24 mouse cellular contexts compared by ENCODE assay signal in the genomic region with DNA sequence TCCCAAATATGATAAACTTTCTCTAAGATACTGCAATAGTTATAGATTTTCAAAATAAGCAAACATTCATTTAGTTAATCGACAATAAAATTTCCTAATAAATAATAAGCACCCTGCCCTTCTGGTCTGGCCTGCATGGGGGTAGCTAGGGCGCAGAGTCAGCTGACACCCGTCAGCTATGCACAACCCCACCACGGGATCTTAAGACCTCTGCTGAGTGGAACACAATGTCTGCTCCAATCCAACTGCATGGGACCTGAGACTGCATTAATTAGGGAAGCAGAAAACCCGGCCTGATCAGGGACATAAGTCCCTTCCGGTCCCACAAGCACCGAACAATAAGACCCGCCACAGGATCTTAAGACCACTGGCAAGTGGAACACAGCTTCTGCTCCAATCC.
DNase-seq lines count a peak whose midpoint lies in the region; ATAC-seq lines count a peak whose summit lies in the region.
"Had no signal": no experiment of that assay in that cellular context is flagged by ENCODE, and none has a peak within 500 bp of the region (broad histone marks: within the 10 kb centered on the region; RNA-seq: fewer than 3 reads in every experiment).

No protein-coding gene starts in this region.

- no peak overlapping the region for H3K4me3 ChIP-seq in forebrain, embryonic 11.5 days (ENCODE audit: low read depth, low read length)
- H3K4me3 ChIP-seq in forebrain, embryonic 15.5 days, result no peak overlapping the region
- no peak overlapping the region for H3K4me3 ChIP-seq in midbrain, embryonic 11.5 days (ENCODE audit: low read depth, low read length)
- H3K4me3 ChIP-seq in midbrain, embryonic 10.5 days, result no peak overlapping the region
- H3K4me3 ChIP-seq: embryonic facial prominence, embryonic 10.5 days; embryonic facial prominence, embryonic 12.5 days; forebrain, embryonic 12.5 days had no signal

- H3K27me3 ChIP-seq in forebrain, embryonic 11.5 days (ENCODE audit: control insufficient read depth, insufficient read depth, low read length), result no peaks in the 10 kb centered on the region
- no peaks in the 10 kb centered on the region for H3K27me3 ChIP-seq in forebrain, embryonic 15.5 days
- no peaks in the 10 kb centered on the region for H3K27me3 ChIP-seq in midbrain, embryonic 11.5 days (ENCODE audit: control insufficient read depth, insufficient read depth, low read length)
- H3K27me3 ChIP-seq in midbrain, embryonic 10.5 days (ENCODE audit: low read depth, poor library complexity, severe bottlenecking), result no peaks in the 10 kb centered on the region
- H3K27me3 ChIP-seq: CH12.LX; embryonic facial prominence, embryonic 12.5 days; forebrain, embryonic 12.5 days; Patski had no signal

- no peak for DNase-seq in forebrain, embryonic 11.5 days (ENCODE audit: low spot score)
- DNase-seq in midbrain, embryonic 11.5 days (ENCODE audit: low spot score, missing footprints), result peak; percentile 54
- DNase-seq in midbrain, embryonic 10.5 days (ENCODE audit: low spot score), result no peak
- DNase-seq in retina, postnatal 1 day, result peak; percentile 4
- no peak for DNase-seq in kidney, adult 8-10 months
- DNase-seq: adrenal gland, adult 2 months; adrenal gland, postnatal 10 days; adrenal gland, postnatal 25 days; B cell, adult 2 months; cerebellum, adult 11 months; cerebellum, adult 18-20 months; cerebellum, adult 8-10 months; cerebellum, adult 9-11 months; cerebellum, postnatal 25 days; forebrain, postnatal 0 days had no signal

- no peaks in the 10 kb centered on the region for H3K4me1 ChIP-seq in forebrain, embryonic 11.5 days (replicated peaks; ENCODE audit: control insufficient read depth, insufficient read depth, low read length)
- no peaks in the 10 kb centered on the region for H3K4me1 ChIP-seq in forebrain, embryonic 15.5 days
- H3K4me1 ChIP-seq in midbrain, embryonic 11.5 days (ENCODE audit: control insufficient read depth, insufficient read depth, low read length), result no peaks in the 10 kb centered on the region
- no peaks in the 10 kb centered on the region for H3K4me1 ChIP-seq in midbrain, embryonic 10.5 days
- H3K4me1 ChIP-seq: embryonic facial prominence, embryonic 10.5 days; embryonic facial prominence, embryonic 12.5 days; forebrain, embryonic 12.5 days had no signal

- H3K9ac ChIP-seq in forebrain, embryonic 11.5 days (ENCODE audit: low read length), result no peak overlapping the region
- no peak overlapping the region for H3K9ac ChIP-seq in forebrain, embryonic 15.5 days (replicated peaks)
- no peak overlapping the region for H3K9ac ChIP-seq in midbrain, embryonic 11.5 days (ENCODE audit: low read length)
- H3K9ac ChIP-seq: embryonic facial prominence, embryonic 12.5 days; forebrain, embryonic 12.5 days; forebrain, postnatal 0 days had no signal

- no peak overlapping the region for H3K27ac ChIP-seq in forebrain, embryonic 11.5 days (ENCODE audit: low read depth, low read length)
- H3K27ac ChIP-seq in forebrain, embryonic 15.5 days (replicated peaks), result no peak overlapping the region
- H3K27ac ChIP-seq in midbrain, embryonic 11.5 days (ENCODE audit: low read depth, low read length), result no peak overlapping the region
- H3K27ac ChIP-seq in midbrain, embryonic 10.5 days (replicated peaks), result no peak overlapping the region
- H3K27ac ChIP-seq: embryonic facial prominence, embryonic 10.5 days; embryonic facial prominence, embryonic 12.5 days; forebrain, embryonic 12.5 days had no signal

- 69% methylated on average over 8 of the region's 8 CpGs for WGBS in forebrain, embryonic 11.5 days
- 54% methylated on average over 8 of the region's 8 CpGs for WGBS in forebrain, embryonic 15.5 days
- WGBS in midbrain, embryonic 11.5 days, result 74% methylated on average over 8 of the region's 8 CpGs
- 79% methylated on average over 8 of the region's 8 CpGs for WGBS in midbrain, embryonic 10.5 days

- H3K36me3 ChIP-seq in forebrain, embryonic 11.5 days (ENCODE audit: control insufficient read depth, insufficient read depth, low read length), result no peaks in the 10 kb centered on the region
- H3K36me3 ChIP-seq in forebrain, embryonic 15.5 days, result no peaks in the 10 kb centered on the region
- H3K36me3 ChIP-seq in midbrain, embryonic 11.5 days (ENCODE audit: control insufficient read depth, insufficient read depth, low read length), result no peaks in the 10 kb centered on the region
- H3K36me3 ChIP-seq in midbrain, embryonic 10.5 days, result no peaks in the 10 kb centered on the region
- H3K36me3 ChIP-seq: embryonic facial prominence, embryonic 10.5 days; embryonic facial prominence, embryonic 12.5 days; forebrain, embryonic 12.5 days; G1E had no signal

- no peak overlapping the region for H3K4me2 ChIP-seq in forebrain, embryonic 11.5 days (ENCODE audit: low read depth, low read length, severe bottlenecking)
- H3K4me2 ChIP-seq in forebrain, embryonic 15.5 days (replicated peaks), result no peak overlapping the region
- H3K4me2 ChIP-seq in midbrain, embryonic 11.5 days, result no peak overlapping the region
- H3K4me2 ChIP-seq: embryonic facial prominence, embryonic 12.5 days; forebrain, embryonic 12.5 days had no signal

- no peaks in the 10 kb centered on the region for H3K9me3 ChIP-seq in forebrain, embryonic 11.5 days (ENCODE audit: control insufficient read depth, low read length)
- no peaks in the 10 kb centered on the region for H3K9me3 ChIP-seq in forebrain, embryonic 15.5 days
- no peaks in the 10 kb centered on the region for H3K9me3 ChIP-seq in midbrain, embryonic 11.5 days (ENCODE audit: control insufficient read depth, low read length)
- no peaks in the 10 kb centered on the region for H3K9me3 ChIP-seq in midbrain, embryonic 10.5 days (replicated peaks)
- H3K9me3 ChIP-seq: embryonic facial prominence, embryonic 10.5 days; embryonic facial prominence, embryonic 12.5 days; forebrain, embryonic 12.5 days; G1E had no signal

- peak; percentile 67 for ATAC-seq in forebrain, embryonic 11.5 days (replicated peaks; ENCODE audit: low FRiP score)
- no peak for ATAC-seq in forebrain, embryonic 15.5 days (replicated peaks)
- ATAC-seq in midbrain, embryonic 11.5 days (ENCODE audit: low FRiP score), result peak; percentile 35; the same call in 1 of the 2 replicates
- ATAC-seq: CD4-positive, CD25-positive, alpha-beta regulatory T cell, adult 4 months; forebrain, embryonic 14.5 days; forebrain, postnatal 0 days; Patski had no signal

Comparison
In these comparisons a context has a peak if more than half of its experiments do, and no peak if none do; other contexts are left out.
1. DNase-seq: peak in midbrain, embryonic 11.5 days (single experiment) and retina, postnatal 1 day (single experiment); none in forebrain, embryonic 11.5 days (single experiment), midbrain, embryonic 10.5 days (single experiment) and kidney, adult 8-10 months (0 of 2).